ENCODE assay signal across 8 mouse cellular contexts in the genomic region with DNA sequence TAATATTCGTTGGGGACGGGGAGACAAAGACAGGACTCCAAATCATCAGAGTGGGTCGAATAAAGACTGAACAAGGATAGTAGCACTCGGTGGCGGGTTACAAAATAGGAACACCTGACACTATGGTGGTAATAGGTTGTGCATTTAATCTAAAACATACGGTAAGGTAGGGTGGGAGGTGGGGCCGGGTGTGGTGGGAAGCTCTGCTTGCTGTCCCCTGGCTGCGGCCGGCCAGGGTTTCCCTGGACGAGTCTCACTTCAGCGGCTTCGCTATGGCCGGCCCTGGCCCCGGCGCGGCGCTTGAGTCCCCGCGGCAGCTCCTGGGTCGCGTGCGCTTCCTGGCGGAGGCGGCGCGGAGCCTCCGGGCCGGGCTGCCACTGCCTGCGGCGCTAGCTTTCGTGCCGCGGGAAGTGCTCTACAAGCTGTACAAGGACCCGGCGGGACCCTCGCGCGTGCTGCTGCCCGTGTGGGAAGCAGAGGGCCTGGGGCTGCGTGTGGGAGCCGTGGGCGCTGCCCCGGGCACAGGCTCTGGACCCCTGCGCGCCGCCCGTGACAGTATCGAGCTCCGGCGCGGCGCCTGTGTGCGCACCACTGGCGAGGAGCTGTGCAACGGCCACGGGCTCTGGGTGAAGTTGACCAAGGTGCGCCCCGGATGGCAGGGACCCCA. TPM values are rescaled to one million over a fixed set of nuclear protein-coding genes. Genes with fewer than 3 reads are reported as not detected.
A peak's percentile ranks its signal among the peaks of the same experiment; 100 is the strongest.
DNase-seq lines count a peak whose midpoint lies in the region; ATAC-seq and TF ChIP-seq lines count a peak whose summit lies in the region.

Hectd3 (plus strand) TSS at position 187 of the 667 bp plus-strand sequence.

- peak within 1 kb of the TSS; percentile 73 for H3K9ac ChIP-seq in embryonic facial prominence, embryonic 15.5 days
- H3K9ac ChIP-seq in heart, embryonic 13.5 days, result peak within 1 kb of the TSS; percentile 93
- H3K9ac ChIP-seq in kidney, embryonic 16.5 days (replicated peaks; ENCODE audit: low read length), result peak within 1 kb of the TSS; percentile 83
- peak within 1 kb of the TSS; percentile 95 for H3K9ac ChIP-seq in liver, embryonic 14.5 days (replicated peaks)

- peak; percentile 15; the same call in 1 of the 2 replicates for TF ChIP-seq POLR2A in bone marrow, adult 2 months (IDR thresholded peaks at IDR 0.05; ENCODE audit: borderline replicate concordance, control insufficient read depth, low read depth, low read length)

- H3K36me3 ChIP-seq in embryonic facial prominence, embryonic 15.5 days, result peaks cover 24% of the 10 kb centered on the region
- peaks cover 40% of the 10 kb centered on the region for H3K36me3 ChIP-seq in heart, embryonic 13.5 days
- peaks cover 9% of the 10 kb centered on the region; the same call in 1 of the 2 replicates for H3K36me3 ChIP-seq in kidney, embryonic 16.5 days (ENCODE audit: insufficient read depth, low read length)
- H3K36me3 ChIP-seq in liver, embryonic 14.5 days (replicated peaks; ENCODE audit: control insufficient read depth, insufficient read depth, low read depth), result peaks cover 36% of the 10 kb centered on the region

- no peaks in the 10 kb centered on the region for H3K9me3 ChIP-seq in embryonic facial prominence, embryonic 15.5 days (replicated peaks)
- H3K9me3 ChIP-seq in heart, embryonic 13.5 days, result no peaks in the 10 kb centered on the region
- no peaks in the 10 kb centered on the region for H3K9me3 ChIP-seq in kidney, embryonic 16.5 days (ENCODE audit: low read length)
- no peaks in the 10 kb centered on the region for H3K9me3 ChIP-seq in liver, embryonic 14.5 days (ENCODE audit: control insufficient read depth, low read length)

- peak; percentile 44; the same call in 1 of the 2 replicates for ATAC-seq in embryonic facial prominence, embryonic 15.5 days (ENCODE audit: insufficient number of reproducible peaks, low FRiP score, low TSS enrichment, low read depth)
- peak; percentile 52 for ATAC-seq in heart, embryonic 13.5 days (ENCODE audit: extremely low read depth, insufficient number of reproducible peaks, low FRiP score, low TSS enrichment)
- peak; percentile 73 for ATAC-seq in kidney, embryonic 16.5 days (ENCODE audit: low FRiP score, low TSS enrichment)
- peak; percentile 58 for ATAC-seq in liver, embryonic 14.5 days (ENCODE audit: insufficient read depth)

- H3K4me1 ChIP-seq in bone marrow, adult 2 months (ENCODE audit: control insufficient read depth, insufficient read depth, low read length), result peaks cover 2% of the 10 kb centered on the region
- H3K4me1 ChIP-seq in embryonic facial prominence, embryonic 15.5 days, result peaks cover 28% of the 10 kb centered on the region
- H3K4me1 ChIP-seq in heart, embryonic 13.5 days, result peaks cover 30% of the 10 kb centered on the region
- peaks cover 23% of the 10 kb centered on the region for H3K4me1 ChIP-seq in kidney, embryonic 16.5 days (ENCODE audit: insufficient read depth, low read length)
- peaks cover 15 to 17% of the 10 kb centered on the region in 2 experiments for H3K4me1 ChIP-seq in liver, embryonic 14.5 days (replicated peaks; ENCODE audit: control insufficient read depth in 2 of 2, insufficient read depth in 2 of 2, low read length in 1 of 2)

- WGBS in bone marrow, adult 2 months, result under 1% methylated on average over 58 of the region's 58 CpGs
- under 1% methylated on average over 58 of the region's 58 CpGs for WGBS in embryonic facial prominence, embryonic 15.5 days
- 1% methylated on average over 58 of the region's 58 CpGs for WGBS in heart, embryonic 13.5 days
- WGBS in kidney, embryonic 16.5 days, result under 1% methylated on average over 58 of the region's 58 CpGs
- under 1% methylated on average over 55 of the region's 58 CpGs for WGBS in liver, embryonic 14.5 days (ENCODE audit: insufficient replicate concordance)

- H3K27ac ChIP-seq in bone marrow, adult 2 months (ENCODE audit: control insufficient read depth, insufficient read depth, low read depth, low read length, poor library complexity), result peak within 1 kb of the TSS; percentile 80
- H3K27ac ChIP-seq in embryonic facial prominence, embryonic 15.5 days (replicated peaks), result peak within 1 kb of the TSS; percentile 36; the same call in 1 of the 2 replicates
- peak within 1 kb of the TSS; percentile 75 for H3K27ac ChIP-seq in heart, embryonic 13.5 days (replicated peaks)
- H3K27ac ChIP-seq in kidney, embryonic 16.5 days (ENCODE audit: low read length), result peak within 1 kb of the TSS; percentile 75
- peak within 1 kb of the TSS; percentile 97 for H3K27ac ChIP-seq in liver, embryonic 14.5 days

- H3K4me3 ChIP-seq in bone marrow, adult 2 months (replicated peaks; ENCODE audit: control insufficient read depth, low read depth, low read length), result peak within 1 kb of the TSS; percentile 87
- H3K4me3 ChIP-seq in embryonic facial prominence, embryonic 15.5 days (replicated peaks), result peak within 1 kb of the TSS; percentile 99
- peak within 1 kb of the TSS; percentile 90 for H3K4me3 ChIP-seq in heart, embryonic 13.5 days
- H3K4me3 ChIP-seq in kidney, embryonic 16.5 days (ENCODE audit: low read length), result peak within 1 kb of the TSS; percentile 89
- peak within 1 kb of the TSS; percentile 96 to 99 for H3K4me3 ChIP-seq in liver, embryonic 14.5 days (ENCODE audit: insufficient read depth in 1 of 2, low read depth in 2 of 2, low read length in 2 of 2)

- peak within 1 kb of the TSS; percentile 96 for H3K4me2 ChIP-seq in embryonic facial prominence, embryonic 15.5 days (replicated peaks)
- H3K4me2 ChIP-seq in heart, embryonic 13.5 days, result peak within 1 kb of the TSS; percentile 94
- H3K4me2 ChIP-seq in kidney, embryonic 16.5 days (replicated peaks; ENCODE audit: low read depth, low read length), result peak within 1 kb of the TSS; percentile 98
- peak within 1 kb of the TSS; percentile 90 for H3K4me2 ChIP-seq in liver, embryonic 14.5 days (ENCODE audit: low read depth)

- peak; percentile 27 to 42 for DNase-seq in CD8-positive naive resting alpha-beta T cell, adult 2 months (ENCODE audit: low read depth in 2 of 2, low spot score in 2 of 2)
- DNase-seq in liver, embryonic 14.5 days (ENCODE audit: low read depth in 3 of 3, low spot score in 3 of 3), result peak; percentile 64 to 72 (median 68)
- peak; percentile 75 for DNase-seq in neural tube, embryonic 10.5 days (ENCODE audit: extremely low spot score, low spot score)
- peak; percentile 69 for DNase-seq in testis, postnatal 10 days (ENCODE audit: low spot score)

- no peak for TF ChIP-seq CTCF in bone marrow, adult 2 months (IDR thresholded peaks at IDR 0.05; ENCODE audit: control insufficient read depth, insufficient read depth, low read length)
- TF ChIP-seq CTCF in liver, embryonic 14.5 days (IDR thresholded peaks at IDR 0.05; ENCODE audit: low read depth), result no peak

- no peaks in the 10 kb centered on the region for H3K27me3 ChIP-seq in embryonic facial prominence, embryonic 15.5 days
- peaks cover 8% of the 10 kb centered on the region; the same call in 1 of the 2 replicates for H3K27me3 ChIP-seq in heart, embryonic 13.5 days (replicated peaks)
- H3K27me3 ChIP-seq in kidney, embryonic 16.5 days (ENCODE audit: insufficient read depth, low read length), result no peaks in the 10 kb centered on the region
- H3K27me3 ChIP-seq in liver, embryonic 14.5 days (ENCODE audit: control insufficient read depth, insufficient read depth, low read length), result no peaks in the 10 kb centered on the region

- TF ChIP-seq EP300 in liver, embryonic 14.5 days (IDR thresholded peaks at IDR 0.05; ENCODE audit: low read depth), result no peak

RNA-seq across cellular contexts. Expression of gene Hectd3, which starts in this region (rescaled TPM):
- polyA plus RNA-seq in bone marrow, adult 2 months (2011; ENCODE audit: insufficient read depth, insufficient read length, low replicate concordance, missing spikeins), result 10.3 and 18.7 TPM in 2 replicates
- polyA plus RNA-seq in embryonic facial prominence, embryonic 15.5 days (2015; fragmentation: Nextera tagmentation; extraction: Ambion mirVana), result 13.9 and 14.2 TPM in 2 replicates
- 5.1 and 6.0 TPM in 2 replicates for polyA plus RNA-seq in heart, embryonic 13.5 days (2015; fragmentation: Nextera tagmentation; extraction: Ambion mirVana)
- polyA plus RNA-seq in kidney, embryonic 16.5 days (2015; fragmentation: Nextera tagmentation; extraction: Ambion mirVana), result 11.5 and 12.4 TPM in 2 replicates
- 8.0 and 8.9 TPM in 2 replicates for polyA plus RNA-seq in liver, embryonic 14.5 days (2012; rRNA removed)
- polyA plus RNA-seq in liver, embryonic 14.5 days (2014; fragmentation: Nextera tagmentation; extraction: Ambion mirVana), result 4.9 and 5.7 TPM in 2 replicates

Comparison
In these comparisons a context has a peak if more than half of its experiments do, and no peak if none do; other contexts are left out.
1. Peak in every context shown above with its lines: DNase-seq, ATAC-seq, H3K4me3 ChIP-seq and H3K27ac ChIP-seq.
2. H3K27ac ChIP-seq: peak in every context shown above with its lines; median percentile 97 in liver, embryonic 14.5 days; 80 in bone marrow, adult 2 months; 75 in heart, embryonic 13.5 days; 75 in kidney, embryonic 16.5 days; 36 in embryonic facial prominence, embryonic 15.5 days.